Mouse (Mus musculus): ENCODE results near the gene Saysd1. TPM values are rescaled to one million over a fixed set of nuclear protein-coding genes. Genes with fewer than 3 reads are reported as not detected.

Gene Saysd1
- polyA plus RNA-seq, 1 experiment from 2014 or later, result 4.8 TPM

- no peaks in the 10 kb centered on the region for H3K27me3 ChIP-seq (replicated peaks)
- H3K4me1 ChIP-seq, result peaks cover 59% of the 10 kb centered on the region
- H3K9me3 ChIP-seq (replicated peaks), result no peaks in the 10 kb centered on the region
- H3K27ac ChIP-seq, result no peak overlapping the region
- H3K9ac ChIP-seq, result no peak overlapping the region
- no peak overlapping the region for H3K4me3 ChIP-seq
- ATAC-seq, result no peak
- H3K4me2 ChIP-seq, result no peak overlapping the region
- WGBS (ENCODE audit: insufficient replicate concordance), result 67% methylated on average over 8 of the region's 8 CpGs
- peaks cover 14% of the 10 kb centered on the region for H3K36me3 ChIP-seq
Observed at GRCm38 (mm10) chr14:20158727-20159681, 20.7 kb upstream of the Saysd1 start.

DNA sequence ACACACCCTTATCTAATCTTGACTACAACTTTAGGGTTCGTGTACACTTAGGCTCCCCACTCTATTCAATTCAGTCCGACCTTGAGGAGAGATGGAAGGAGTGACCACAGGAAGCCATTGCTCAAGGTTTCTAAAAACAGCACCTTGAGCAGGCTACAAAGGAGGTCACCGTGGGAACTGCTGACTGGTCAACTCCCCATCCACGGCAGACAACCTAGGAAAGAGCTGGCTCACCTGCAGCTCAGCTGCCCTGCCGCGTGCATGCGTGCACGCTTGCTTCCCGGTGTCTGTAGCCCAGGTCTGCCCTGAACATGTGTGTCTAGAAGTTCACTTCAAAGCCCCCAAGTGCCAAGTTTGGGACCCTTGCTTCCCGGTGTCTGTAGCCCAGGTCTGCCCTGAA, 19.3 kb upstream of the Saysd1 start:
- no peak overlapping the region for H3K27ac ChIP-seq

GRCm38 (mm10) chr14:20155718-20156117, 17.4 kb upstream of the Saysd1 start:
- 72% methylated on average over 10 of the region's 10 CpGs for WGBS (ENCODE audit: insufficient replicate concordance)
- Histone ChIP-seq H3K36me3 (peaks cover 16% of the 10 kb centered on the region), H3K9ac (no peak overlapping the region), H3K9me3 (replicated peaks) (no peaks in the 10 kb centered on the region), H3K4me2 (no peak overlapping the region), H3K4me3 (no peak overlapping the region), H3K27me3 (replicated peaks) (no peaks in the 10 kb centered on the region), H3K4me1 (peaks cover 45% of the 10 kb centered on the region), H3K27ac (no peak overlapping the region)
- no peak for ATAC-seq

More for the DNA sequence above, 19.3 kb upstream of the Saysd1 start:
- Histone ChIP-seq H3K36me3 (peaks cover 14% of the 10 kb centered on the region), H3K9me3 (replicated peaks) (no peaks in the 10 kb centered on the region), H3K27me3 (replicated peaks) (no peaks in the 10 kb centered on the region), H3K4me3 (no peak overlapping the region), H3K4me1 (peaks cover 55% of the 10 kb centered on the region), H3K9ac (no peak overlapping the region), H3K4me2 (no peak overlapping the region)
- ATAC-seq, result no peak
- WGBS (ENCODE audit: insufficient replicate concordance), result 66% methylated on average over 10 of the region's 10 CpGs

- no peaks in the 10 kb centered on the region for H3K27me3 ChIP-seq (replicated peaks)
- peaks cover 44% of the 10 kb centered on the region for H3K4me1 ChIP-seq
- ATAC-seq, result no peak
- peaks cover 16% of the 10 kb centered on the region for H3K36me3 ChIP-seq
- no peak overlapping the region for H3K4me2 ChIP-seq
- 70% methylated on average over 4 of the region's 4 CpGs for WGBS (ENCODE audit: insufficient replicate concordance)
- H3K9me3 ChIP-seq (replicated peaks), result no peaks in the 10 kb centered on the region
- H3K4me3 ChIP-seq, result no peak overlapping the region
- no peak overlapping the region for H3K27ac ChIP-seq
- no peak overlapping the region for H3K9ac ChIP-seq
Observed at GRCm38 (mm10) chr14:20154937-20155336, 16.6 kb upstream of the Saysd1 start.

DNA sequence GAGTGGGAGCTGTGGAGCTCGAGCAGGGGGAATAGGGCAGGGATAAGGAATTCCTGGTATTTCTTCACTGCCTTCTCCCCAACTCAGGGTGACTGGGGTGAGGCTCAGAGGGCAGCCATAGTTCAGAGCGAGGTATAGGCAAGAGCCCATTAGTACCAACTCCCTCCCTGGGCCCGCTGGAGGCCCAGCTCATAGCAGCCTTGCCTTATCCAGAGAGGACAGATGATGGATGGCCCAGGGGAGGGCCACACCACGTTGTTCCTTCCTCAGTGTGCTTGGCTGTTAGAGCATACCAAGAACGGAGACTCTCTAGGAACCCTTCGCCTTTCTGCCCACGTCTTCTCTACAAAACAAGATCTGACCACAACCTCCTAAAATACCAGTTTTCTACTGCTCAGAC, 15.9 kb upstream of the Saysd1 start:
- ATAC-seq, result 0 out of 2 replicates have a peak, but pooled peaks have one; percentile 27
- H3K27me3 ChIP-seq (replicated peaks), result no peaks in the 10 kb centered on the region
- no peak overlapping the region for H3K4me3 ChIP-seq
- H3K9ac ChIP-seq, result no peak overlapping the region
- peaks cover 16% of the 10 kb centered on the region for H3K36me3 ChIP-seq
- H3K9me3 ChIP-seq (replicated peaks), result no peaks in the 10 kb centered on the region
- no peak overlapping the region for H3K4me2 ChIP-seq
- WGBS (ENCODE audit: insufficient replicate concordance), result 46% methylated on average over 7 of the region's 7 CpGs
- peaks cover 44% of the 10 kb centered on the region for H3K4me1 ChIP-seq
- H3K27ac ChIP-seq, result no peak overlapping the region

- Histone ChIP-seq H3K27me3 (replicated peaks) (no peaks in the 10 kb centered on the region), H3K9me3 (replicated peaks) (no peaks in the 10 kb centered on the region), H3K27ac (no peak overlapping the region), H3K4me2 (no peak overlapping the region), H3K4me1 (peaks cover 33% of the 10 kb centered on the region), H3K9ac (no peak overlapping the region), H3K36me3 (peaks cover 26% of the 10 kb centered on the region), H3K4me3 (no peak overlapping the region)
- WGBS (ENCODE audit: insufficient replicate concordance), result 68% methylated on average over 22 of the region's 22 CpGs
- no peak for ATAC-seq
Observed at GRCm38 (mm10) chr14:20149127-20150080, 11.1 kb upstream of the Saysd1 start.

DNA sequence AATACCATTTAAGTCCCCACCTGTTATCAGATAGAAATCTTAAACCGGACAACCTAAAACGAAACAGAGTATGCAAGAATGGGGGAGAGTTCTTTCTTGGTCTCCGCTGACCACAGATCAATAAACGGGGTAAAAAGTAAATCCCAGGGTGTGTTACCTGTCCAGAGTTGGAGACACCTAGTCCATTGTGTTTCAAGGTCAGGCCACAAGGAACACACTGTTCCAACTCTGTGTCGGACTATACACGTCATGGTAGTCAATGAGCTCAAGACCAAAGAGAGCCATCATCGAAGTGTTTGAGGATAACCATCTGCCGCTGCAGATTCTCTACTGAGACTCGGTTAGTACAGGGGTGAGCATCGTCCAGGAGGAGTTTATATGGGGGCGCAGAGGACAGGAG, 10.2 kb upstream of the Saysd1 start:
- WGBS (ENCODE audit: insufficient replicate concordance), result 87% methylated on average over 11 of the region's 11 CpGs
- H3K9me3 ChIP-seq (replicated peaks), result no peaks in the 10 kb centered on the region
- H3K9ac ChIP-seq, result no peak overlapping the region
- no peak overlapping the region for H3K27ac ChIP-seq
- peaks cover 35% of the 10 kb centered on the region for H3K36me3 ChIP-seq
- ATAC-seq, result no peak
- no peaks in the 10 kb centered on the region for H3K27me3 ChIP-seq (replicated peaks)
- no peak overlapping the region for H3K4me2 ChIP-seq
- H3K4me3 ChIP-seq, result no peak overlapping the region
- H3K4me1 ChIP-seq, result peaks cover 25% of the 10 kb centered on the region

DNA sequence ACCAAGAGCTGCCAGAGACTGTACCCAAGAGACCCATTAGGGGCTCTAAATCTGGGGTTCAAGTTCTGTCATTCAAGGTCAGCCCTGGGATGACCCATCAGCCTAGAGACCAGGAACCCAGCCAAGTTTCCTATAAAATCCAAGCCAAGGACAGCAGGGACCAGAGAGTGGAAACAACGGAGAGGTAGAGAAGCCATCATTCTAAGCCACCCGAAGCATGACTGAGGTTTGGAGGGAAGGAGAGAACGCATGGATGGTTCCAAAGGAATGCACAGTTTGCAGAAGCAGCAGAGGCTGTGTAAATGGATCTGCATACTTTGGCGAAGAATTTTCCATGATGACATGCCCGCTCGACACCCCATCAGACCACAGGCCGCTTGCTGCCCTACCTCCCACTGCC, 9.5 kb upstream of the Saysd1 start:
- Histone ChIP-seq H3K27me3 (replicated peaks) (no peaks in the 10 kb centered on the region), H3K9me3 (replicated peaks) (no peaks in the 10 kb centered on the region), H3K4me3 (no peak overlapping the region), H3K9ac (no peak overlapping the region), H3K36me3 (peaks cover 42% of the 10 kb centered on the region), H3K4me2 (no peak overlapping the region), H3K27ac (no peak overlapping the region), H3K4me1 (peaks cover 22% of the 10 kb centered on the region)
- no peak for ATAC-seq
- WGBS (ENCODE audit: insufficient replicate concordance), result 89% methylated on average over 7 of the region's 7 CpGs

DNA sequence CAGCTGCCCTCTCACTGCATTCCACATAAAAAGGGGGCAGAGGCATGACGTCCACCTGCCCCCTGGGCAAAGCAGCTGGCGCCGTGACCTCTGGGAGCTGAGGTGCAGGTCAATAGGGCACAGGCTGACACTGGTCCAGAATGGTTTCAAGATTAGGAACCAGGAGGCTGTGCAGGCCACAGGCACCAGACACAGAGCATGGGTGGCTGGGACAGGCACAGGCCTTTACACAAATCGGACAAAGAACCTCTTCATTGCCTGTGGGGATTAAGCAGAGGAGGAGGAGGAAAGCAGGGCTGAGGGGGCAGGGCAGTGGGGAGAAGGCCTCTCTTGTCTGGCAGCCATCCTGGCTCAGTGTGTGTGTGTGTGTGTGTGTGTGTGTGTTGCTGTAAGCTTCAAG, 5.8 kb upstream of the Saysd1 start:
- peaks cover 4% of the 10 kb centered on the region for H3K4me1 ChIP-seq
- no peak overlapping the region for H3K4me3 ChIP-seq
- no peaks in the 10 kb centered on the region for H3K27me3 ChIP-seq (replicated peaks)
- no peak overlapping the region for H3K27ac ChIP-seq
- no peak for ATAC-seq
- no peak overlapping the region for H3K4me2 ChIP-seq
- 77% methylated on average over 4 of the region's 4 CpGs for WGBS (ENCODE audit: insufficient replicate concordance)
- no peaks in the 10 kb centered on the region for H3K9me3 ChIP-seq (replicated peaks)
- H3K36me3 ChIP-seq, result peaks cover 77% of the 10 kb centered on the region
- no peak overlapping the region for H3K9ac ChIP-seq

DNA sequence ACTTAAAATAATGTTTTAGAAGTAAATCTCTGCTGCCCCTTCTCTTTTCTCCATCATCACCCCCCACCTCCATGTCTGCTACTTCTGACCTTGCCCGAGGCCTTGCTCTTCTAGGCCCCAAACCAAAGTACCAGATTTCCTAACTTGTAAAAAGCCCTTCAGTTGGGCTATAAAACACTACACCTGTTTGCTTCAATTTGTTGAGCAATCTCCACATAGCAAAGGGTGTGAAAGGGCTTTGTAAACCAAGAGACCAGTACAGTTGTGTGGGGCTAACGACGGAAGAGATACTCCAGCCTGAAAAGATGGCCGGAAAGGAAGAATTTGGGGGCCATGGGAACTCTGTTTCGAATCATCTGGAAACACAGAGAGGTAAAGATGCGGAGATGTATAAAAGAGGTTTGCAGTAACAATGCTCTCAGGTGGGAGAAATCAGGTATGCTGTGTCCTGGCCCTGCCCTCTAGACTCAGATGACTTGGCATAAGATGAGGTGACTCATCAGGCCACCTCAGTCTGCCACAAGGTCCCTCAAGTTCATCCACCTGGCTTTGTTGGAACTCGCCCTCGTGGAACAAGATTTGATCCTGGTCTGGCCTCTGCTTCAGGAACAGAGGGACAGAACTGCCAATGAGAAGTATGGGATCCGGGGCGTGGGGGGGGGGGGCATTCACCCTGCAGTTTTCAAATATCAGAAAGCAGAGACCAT, 3.2 kb downstream of the Saysd1 start:
- WGBS (ENCODE audit: insufficient replicate concordance), result 78% methylated on average over 10 of the region's 10 CpGs
- Histone ChIP-seq H3K4me2 (no peak overlapping the region), H3K4me1 (no peaks in the 10 kb centered on the region), H3K4me3 (no peak overlapping the region), H3K27me3 (replicated peaks) (no peaks in the 10 kb centered on the region), H3K27ac (no peak overlapping the region), H3K9me3 (replicated peaks) (no peaks in the 10 kb centered on the region), H3K9ac (no peak overlapping the region), H3K36me3 (peaks cover 11% of the 10 kb centered on the region)
- no peak for ATAC-seq

- Histone ChIP-seq H3K27me3 (replicated peaks) (no peaks in the 10 kb centered on the region), H3K4me1 (no peaks in the 10 kb centered on the region), H3K36me3 (no peaks in the 10 kb centered on the region), H3K4me3 (no peak overlapping the region), H3K27ac (no peak overlapping the region), H3K9ac (no peak overlapping the region), H3K4me2 (no peak overlapping the region), H3K9me3 (replicated peaks) (no peaks in the 10 kb centered on the region)
- WGBS (ENCODE audit: insufficient replicate concordance), result 76% methylated on average over 6 of the region's 6 CpGs
- ATAC-seq, result no peak
Observed at GRCm38 (mm10) chr14:20128162-20128561, 10.2 kb downstream of the Saysd1 start.
